Mouse (Mus musculus) cerebellum, adult 2 months (tissue): ENCODE measurements around the gene Alg12.

Experiments
- CTCF ChIP-seq: fragments of 200-500 bp; IDR thresholded peaks from 2 replicates; pipeline ENCODE4 v1.5.1; 2011; ENCODE audit warnings: low read depth, mild to moderate bottlenecking, control low read depth, low read length, moderate library complexity, borderline replicate concordance; ENCODE audit not compliant: insufficient read depth
- POLR2A ChIP-seq: fragments of 200-500 bp; IDR thresholded peaks from 2 replicates; pipeline ENCODE4 v1.6.1; 2011; ENCODE audit warnings: low read length, control low read depth, borderline replicate concordance; ENCODE audit not compliant: insufficient read depth

DNA sequence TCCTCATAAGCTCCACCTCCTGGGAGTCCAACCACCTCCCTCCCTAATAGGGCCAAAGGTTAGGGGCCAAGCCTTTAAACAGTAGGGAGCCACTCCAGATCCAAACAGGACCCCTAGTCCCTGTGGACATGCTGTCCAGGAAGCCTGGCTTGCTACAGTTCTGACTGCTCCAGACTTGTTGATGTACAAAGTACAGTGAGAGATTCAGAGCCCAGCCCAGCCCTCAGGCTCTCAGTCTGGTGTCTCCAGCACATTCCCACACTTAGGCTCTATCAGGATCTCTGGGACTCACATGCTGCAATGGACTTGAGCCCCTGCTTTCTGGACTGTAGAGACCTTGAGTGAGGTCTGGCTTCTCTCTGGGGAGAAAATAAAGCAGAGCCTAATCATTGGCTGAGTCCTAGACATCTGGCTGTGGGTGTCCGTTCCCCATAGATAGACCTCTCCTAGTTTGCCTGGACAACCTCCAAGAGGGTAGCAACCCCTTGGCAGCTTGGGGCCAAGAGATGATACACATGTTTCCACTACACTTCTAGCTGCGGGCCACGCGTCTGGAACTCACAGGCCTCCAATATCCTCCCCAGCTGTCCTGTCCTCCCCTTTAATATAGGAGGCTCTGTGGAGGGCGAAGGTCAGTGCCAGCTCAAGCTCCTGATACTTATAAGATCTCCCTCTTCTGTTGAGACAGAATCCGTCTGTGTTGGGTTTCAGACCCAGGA lies 49.1 kb upstream of the Alg12 start:
- TF ChIP-seq CTCF: no peak
- no peak for TF ChIP-seq POLR2A
